Mouse (Mus musculus) right cerebral cortex, adult 2 months (tissue): ENCODE data around the gene Cxcr2.

Experiments used
- DNase-seq, 2 experiments: peaks; one replicate each; pipeline ENCODE4 v3.0.0; 2021 to 2022; ENCODE audit warnings: low spot score in 2 of 2

Cxcr2 gene

DNA sequence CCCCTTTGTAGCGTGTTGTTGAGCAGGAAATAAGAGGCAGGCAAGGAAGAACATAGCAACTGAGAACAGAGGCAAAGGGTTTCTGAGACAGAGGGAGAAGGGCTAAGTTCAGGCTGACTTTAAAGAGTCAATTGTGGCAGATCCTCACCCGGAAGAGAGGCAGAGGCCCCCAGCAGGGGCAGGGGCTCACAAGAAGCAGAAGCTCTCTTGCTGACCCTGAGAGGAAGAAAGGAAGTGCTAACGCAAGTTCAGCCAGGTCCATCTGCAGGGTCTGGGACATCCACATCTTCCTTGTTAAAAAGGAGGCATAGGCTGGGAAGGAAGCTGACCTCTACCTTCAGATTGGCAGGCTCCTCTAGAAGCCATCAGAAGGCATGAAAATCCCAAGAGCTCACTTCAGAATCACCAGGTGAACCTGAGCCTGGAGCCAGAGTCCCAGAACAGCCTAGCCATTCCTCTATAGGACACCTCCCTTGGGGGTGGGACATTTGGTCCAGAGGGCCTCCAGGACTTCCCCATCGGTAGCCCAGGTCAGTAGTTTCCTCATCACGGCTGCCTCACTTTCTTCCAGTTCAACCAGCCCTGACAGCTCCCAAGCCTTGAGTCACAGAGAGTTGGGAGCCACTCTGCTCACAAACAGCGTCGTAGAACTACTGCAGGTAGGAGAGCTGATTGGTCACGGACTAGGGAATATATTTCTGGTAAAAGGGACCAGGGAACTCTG lies at the start of gene Cxcr2:
TSS of gene Cxcr2 (plus strand) at position 529 of the 724 bp plus-strand sequence.
- no peak for DNase-seq

DNA sequence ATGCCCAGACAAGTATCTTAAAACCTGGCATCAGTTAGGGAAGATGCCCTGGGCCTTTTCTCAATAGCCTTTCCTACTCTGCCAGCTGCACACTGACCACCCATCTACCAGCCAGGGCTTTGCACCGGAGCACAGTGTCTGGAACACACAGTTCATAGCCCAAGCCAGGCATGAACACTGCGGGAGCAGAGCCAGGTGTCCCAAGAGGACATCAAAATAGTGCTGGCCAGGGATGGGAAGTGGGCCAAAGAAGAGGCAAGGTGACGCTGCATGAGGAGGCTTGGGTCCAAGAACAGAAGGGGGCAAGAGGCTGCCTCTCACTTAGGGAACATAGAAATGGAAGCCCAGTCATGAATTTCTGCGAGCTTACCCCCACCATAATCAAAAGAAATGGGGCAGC lies 48.1 kb upstream of the Cxcr2 start:
- DNase-seq, result no peak

DNA sequence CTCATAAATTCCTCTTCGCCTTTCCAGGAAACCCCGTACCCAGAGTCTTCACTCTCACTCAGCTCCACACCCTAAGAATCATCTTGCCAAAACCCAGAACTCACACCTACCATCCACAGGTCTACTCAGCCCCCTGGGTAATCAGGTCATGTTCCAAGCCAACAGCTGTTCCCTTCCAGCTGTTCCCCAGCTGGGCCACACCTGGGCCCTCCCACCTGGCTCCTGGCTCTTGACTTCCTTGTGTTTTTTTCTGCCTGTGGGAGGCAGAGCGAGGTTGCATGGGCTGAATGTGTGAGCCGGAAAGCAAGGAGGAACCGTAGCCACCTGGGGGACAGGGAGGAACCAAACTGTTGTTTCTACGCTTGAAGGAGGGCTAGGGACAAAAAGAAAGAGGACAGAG lies 47.6 kb upstream of the Cxcr2 start:
- DNase-seq, result no peak

DNA sequence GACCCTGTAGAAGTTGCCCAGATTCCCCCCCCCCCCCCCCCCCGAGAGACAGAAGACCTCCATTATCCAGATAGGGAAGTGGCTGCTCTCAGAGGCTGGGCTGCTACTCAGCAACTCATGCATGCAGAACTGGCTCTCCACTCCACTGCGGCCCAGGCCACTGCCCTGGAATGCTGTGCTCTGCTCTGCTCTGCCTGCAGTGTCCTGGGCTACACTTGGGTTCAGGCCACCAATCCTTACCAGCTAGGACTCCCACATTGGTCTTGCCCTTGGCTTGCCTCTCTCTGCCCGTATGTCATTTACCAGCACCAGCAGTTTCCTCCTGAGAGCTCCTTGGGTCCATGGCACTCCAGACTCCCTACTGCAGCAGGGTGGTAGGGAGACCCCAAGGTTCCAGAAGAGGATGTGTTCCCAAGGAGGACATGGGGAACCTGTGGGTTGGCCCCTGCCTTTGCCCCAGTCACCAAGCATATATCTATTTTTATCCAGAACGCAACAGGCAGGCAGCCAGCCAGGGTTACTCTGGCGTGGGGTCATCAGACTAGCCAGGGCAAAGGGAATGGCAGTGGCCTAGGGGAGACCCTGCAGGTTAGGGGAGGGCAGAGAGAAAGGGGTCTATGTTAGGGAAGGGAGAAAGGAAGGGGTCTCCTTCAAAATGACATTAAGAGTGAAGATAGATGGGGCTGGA lies 45.7 kb upstream of the Cxcr2 start:
- DNase-seq, result no peak

DNA sequence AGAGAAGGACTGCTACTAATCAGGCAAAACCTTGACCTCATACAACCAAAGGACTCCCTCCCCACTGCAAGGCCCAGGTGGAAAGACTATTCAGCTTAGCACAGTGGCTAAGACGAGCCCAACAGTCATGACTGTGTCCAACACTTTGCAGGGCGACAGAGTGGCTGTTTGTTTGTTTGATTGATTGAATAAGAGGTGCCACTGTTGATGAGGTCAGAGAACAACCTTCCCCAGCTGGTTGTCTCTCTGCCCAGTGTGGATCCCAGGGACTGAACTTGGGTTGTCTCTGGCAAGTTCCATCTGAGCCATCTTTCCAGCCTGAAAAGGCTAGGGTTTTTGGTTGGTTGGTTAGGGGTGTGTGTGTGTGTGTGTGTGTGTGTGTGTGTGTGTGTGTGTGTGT lies 44.1 kb upstream of the Cxcr2 start:
- no peak for DNase-seq

DNA sequence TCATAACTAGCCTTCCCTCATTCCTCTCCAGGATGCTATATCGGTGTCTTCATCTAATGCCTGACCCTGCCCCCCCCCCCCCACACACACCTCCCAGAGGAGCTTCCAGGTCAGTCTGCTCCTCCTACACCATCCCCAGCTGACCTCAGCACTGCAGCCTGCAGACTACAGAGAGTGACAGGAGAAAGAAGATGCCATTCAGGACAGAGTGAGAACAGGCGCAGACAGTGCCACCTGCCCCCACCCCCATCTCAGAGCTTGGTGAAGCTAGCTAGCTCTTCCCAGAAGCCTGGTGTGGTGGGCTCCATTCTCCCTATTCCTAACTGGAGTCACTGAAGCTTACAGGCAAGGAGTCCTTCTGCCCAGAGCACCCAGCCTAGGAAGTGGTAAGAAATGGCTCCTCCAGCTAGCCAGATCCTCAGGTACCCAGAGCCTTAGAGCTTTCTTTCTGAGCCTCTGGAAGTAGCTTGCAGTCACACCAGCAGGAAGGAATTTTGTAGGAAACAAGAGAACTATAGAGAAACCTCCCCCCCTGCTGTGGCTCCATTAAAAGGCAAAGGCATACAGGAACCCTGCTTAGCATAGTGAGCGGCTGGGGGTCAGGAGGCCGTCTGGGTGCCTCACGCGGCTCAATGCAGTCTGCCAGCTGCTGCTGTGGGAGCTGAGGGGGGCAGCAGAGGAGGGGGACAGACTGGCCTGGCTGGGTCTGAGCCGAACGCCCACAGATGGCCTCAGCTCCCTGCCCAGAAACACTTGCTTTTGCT lies 42.7 kb upstream of the Cxcr2 start:
- DNase-seq, result no peak

DNA sequence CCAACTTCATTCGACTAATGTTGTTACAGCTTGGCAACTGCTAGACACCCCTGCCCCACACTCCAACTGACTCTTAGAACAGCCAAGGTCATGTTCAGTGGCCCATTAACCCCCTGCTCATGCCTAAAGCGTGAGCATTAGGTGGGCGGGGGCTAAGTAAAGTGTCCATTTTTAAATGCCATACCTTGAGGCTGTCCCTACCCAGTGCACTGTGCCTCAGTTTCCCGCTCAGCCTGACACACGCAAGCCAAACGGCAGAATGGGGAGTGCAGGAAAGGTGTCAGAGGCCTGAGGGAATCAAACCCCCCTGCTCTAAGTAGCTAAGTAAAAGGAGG lies 42.1 kb upstream of the Cxcr2 start:
- DNase-seq, result no peak

DNA sequence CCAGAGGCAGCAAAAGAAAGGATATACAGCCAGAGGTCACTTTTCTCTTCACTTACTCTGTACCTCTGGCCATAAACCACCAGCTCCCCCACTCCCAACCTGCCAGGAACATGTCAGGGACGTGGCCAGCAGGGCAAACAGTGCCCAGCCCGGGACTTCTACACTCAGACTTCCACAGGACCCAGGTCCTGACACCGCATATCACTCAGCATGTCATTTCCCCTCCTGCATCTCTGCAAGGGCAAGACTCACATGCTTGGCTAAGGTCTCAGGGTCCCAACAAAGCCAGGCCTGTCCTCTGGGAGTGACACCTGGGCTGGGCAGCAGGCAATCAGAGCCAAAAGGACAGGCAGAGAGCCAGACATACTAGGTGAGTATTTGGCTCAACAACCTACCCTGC lies 40.7 kb upstream of the Cxcr2 start:
- DNase-seq, result no peak

DNA sequence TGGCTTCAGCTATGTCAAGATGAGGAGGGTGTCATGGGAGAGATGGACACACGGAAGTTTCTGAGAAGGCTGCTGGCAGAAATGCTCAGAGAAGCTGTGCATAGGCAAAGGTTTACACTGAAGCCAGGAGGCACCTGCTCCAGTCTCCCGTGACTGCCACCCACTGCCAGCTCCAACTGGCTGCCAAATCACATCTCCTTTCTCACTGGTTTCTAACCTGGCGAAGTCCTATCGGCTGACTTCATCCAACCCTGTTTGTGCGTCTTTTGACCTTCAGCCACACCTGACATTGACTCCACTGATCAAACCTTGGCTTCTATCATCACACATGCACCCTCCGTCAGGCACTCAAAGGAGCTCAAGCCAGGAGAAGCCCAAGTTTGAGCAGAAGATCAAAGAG lies 35.9 kb upstream of the Cxcr2 start:
- no peak for DNase-seq

DNA sequence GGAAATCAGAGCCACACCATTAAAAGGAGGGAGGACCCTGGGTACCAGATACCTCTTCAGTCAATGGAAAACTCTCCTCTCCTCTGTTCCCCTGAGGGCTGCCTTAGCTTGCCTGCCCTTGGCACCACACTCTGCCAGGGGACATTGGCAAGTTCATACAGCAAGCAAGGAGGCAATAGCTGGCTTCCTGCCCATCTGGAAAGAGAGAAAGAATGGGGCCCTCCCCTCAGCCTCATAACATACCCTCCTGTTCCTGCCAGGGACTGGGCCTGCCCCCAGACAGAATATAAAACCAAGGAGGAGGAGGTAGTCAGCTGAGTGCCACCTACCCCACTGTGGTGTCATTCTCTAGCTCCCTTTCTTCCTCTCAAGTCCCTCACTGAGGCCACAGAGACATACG lies 34.7 kb upstream of the Cxcr2 start:
- DNase-seq, result no peak

DNA sequence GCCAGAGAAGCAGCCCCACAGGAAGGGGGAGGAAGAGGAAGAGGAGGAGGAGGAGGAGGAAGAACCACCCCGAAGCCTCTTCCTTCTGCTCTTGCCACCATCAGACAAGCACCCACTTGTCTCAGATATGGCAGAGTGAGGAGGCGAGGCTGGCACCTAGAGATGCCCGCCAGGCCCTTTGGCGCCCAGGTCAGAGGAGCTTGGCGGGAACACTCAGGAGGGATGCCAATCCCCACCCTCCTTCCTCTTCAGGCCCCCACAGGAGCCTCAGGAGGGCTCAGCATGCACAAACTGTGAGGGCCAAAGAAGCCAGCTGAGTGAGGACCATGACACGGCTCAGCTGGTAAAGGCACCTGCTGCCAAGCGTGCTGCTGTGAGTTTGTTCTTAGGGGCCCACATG lies 32.7 kb upstream of the Cxcr2 start:
- no peak for DNase-seq

DNA sequence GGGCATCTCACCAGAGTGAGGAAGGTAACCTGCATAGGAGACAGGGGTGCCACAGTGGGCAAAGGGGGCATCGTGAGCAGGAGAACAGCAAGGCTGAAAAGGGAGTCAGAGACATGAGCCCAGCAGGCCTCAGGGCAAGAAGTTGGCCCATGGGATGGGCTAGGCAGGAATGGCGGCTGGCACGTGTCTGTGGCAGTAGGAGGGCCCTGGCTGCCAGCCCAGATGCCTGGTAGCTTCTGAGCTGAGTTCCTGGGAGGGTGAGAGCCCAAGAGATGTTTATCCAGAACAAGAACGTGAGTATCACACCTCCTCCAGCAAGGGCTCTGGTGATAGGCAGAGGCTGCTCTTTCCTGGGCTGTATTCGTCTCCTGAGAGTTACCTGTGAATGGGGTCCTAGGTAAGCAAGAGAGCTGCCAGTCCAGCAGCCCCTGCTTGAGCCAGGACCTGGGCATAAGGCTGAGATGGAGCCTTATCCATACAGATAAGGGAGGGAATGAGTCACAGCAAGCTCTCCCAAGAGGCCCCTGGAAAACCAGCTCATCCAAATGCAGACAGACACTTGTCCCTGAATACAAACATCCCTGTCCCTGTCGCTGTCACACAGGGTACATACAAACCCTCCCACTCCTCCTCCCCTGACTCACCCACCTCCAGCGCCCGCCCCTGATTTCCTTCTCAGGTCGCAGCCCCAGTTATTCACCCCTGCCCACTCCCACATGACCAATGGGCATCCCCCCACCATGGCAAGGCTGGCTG lies 31.8 kb upstream of the Cxcr2 start:
- peak; percentile 60 to 64 for DNase-seq

DNA sequence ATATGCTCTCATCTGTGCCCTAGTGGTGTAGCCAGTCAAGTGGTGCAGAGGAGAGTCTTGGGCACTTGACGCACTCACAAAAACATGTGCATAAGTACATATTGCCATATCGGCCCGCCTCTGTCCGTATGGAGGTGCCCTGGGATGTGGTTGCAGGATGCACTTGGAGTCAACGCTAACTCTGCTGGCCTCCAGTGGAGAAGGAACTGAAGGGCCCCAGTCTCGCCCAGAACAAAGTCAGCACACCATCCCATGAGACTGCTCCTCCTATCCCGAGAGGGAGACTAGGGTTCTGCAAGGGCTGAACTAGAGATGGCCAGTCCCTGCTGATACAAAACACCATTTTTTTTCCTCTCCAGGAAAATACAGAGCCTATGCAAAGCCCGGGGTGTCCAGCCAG lies 30.6 kb upstream of the Cxcr2 start:
- no peak for DNase-seq

DNA sequence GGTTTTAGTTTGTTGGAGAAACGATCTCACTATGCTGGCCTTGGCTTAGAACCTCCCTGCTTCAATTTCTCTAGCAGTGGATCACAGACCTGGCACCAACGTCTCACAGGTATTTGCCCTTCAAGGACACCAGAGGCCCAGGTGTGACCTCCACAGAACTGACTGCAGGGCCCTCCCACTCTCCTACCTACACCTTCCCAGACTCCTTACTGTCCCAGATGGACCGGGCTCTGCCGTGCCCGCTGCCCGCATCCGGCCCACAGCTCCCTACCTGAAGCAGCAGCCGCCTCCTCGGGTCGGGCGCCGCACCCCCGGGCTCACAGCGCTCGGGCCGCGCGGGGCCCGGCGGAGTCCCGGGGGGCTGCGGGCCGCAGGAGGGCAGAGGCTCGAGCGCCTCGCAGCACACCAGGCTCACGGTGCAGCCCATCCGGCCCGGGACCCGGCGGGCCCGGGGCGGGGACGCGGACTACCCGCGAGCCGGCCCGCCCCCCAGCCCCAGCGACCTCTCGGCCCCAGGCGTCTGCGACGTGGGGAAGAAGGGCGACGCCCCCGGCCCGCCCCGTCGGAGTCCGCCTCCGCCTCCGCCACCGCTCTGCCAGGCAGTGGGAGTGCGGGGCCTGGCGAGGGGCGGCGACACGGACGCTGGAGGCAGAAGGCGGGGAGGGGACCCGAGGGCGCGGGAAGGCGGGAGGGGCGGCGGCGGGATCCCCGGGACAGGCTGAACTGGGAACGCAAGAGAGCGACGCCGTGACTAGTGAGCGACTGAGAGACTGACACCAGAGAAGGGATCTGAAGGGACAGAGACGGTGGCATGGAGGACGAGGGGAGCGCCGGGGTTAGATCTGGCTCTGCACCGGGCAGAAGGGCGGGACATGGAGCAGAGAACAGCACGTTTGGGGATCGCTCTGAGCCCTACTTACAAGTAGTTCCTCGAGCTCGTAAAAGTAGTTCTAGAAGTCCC lies 29.5 kb upstream of the Cxcr2 start, which contains the start of gene Tns1:
TSS of gene Tns1 (minus strand) at position 429 of the 961 bp plus-strand sequence.
- DNase-seq, result no peak

DNA sequence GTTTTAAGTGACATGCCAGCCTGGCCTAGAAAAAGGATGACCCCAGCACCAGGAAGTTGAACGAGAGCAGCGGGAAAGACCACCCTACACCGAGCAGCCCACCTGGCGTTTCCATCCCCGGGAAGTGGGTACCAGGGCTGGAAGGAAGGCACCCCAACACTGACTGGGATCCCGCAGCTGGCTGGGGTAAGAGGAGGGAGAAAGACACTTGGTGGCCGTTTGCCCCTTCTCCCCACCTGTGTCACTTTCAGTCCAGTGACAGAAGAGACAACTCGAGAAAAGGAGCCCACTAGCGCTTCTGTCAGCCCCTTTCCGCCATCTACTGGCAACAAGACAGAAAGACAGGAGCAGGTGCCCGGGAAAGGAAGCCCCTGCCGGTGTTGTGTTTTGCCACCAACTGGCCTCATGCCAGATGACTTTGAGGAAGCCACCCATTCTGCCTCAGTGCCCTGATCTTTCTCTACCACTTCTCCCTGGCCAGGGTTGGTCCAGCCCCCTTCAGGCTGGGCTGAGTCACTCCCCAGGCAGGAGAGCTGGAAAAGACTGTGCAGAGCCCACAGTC lies 28.7 kb upstream of the Cxcr2 start, which contains the start of gene Rufy4:
TSS of gene Rufy4 (plus strand) at position 551 of the 562 bp plus-strand sequence.
- peak; percentile 61 to 71 for DNase-seq

DNA sequence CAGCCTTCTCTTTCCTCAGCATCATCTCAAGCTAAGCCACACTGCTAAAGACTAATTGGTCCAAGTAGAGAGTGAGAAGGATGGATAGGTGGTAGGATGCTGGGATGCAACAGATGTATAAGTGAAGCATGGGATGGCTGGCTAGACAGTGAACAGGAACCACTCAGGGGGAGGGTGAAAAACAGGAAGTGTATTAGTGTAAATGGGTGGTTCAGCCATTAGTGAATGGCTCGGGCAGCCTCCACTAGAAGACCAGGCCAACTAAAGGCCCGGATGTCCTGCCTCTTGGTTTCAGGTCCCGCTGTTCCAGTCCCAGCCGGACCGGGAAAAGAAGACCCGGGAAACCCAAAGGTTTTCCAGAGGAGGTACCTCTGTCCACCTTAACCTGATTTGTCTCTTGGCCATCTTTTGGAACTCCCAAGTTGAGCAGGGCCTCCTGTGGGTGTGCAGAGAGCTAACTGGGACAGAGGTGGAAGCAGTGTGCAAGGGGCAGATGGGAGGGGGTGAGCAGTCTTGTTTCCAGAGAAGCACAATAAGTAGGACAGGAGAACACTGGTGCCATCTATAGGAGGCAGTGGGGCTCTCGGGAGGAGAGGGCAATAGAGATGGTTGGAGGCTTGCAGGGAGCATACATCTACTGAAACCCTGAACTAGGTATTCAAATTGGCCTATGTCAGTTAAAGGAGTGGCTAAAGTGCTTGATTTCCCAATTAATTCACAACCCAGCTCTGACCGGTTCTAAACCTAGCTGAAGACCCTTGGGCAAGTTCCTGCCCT lies 22.7 kb upstream of the Cxcr2 start:
- no peak for DNase-seq

DNA sequence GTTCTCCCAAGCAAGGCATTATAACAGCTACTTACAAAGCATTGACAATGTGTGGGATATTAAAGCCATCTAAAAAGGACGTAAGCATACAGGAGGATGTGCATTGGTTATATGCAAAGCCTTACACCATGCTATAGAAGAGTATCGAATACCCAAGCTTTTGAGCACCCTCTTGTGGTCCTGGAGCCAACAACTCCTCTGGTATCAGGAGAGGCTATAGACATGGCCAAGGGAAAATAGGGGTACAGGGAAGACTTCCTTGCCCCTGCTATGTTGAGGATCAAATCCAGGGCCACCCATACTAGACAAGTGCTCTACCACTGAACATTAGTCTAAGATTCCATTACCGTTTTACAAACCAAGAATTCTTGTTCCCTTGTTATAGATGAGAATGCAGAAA lies 21.8 kb upstream of the Cxcr2 start:
- DNase-seq, result no peak

DNA sequence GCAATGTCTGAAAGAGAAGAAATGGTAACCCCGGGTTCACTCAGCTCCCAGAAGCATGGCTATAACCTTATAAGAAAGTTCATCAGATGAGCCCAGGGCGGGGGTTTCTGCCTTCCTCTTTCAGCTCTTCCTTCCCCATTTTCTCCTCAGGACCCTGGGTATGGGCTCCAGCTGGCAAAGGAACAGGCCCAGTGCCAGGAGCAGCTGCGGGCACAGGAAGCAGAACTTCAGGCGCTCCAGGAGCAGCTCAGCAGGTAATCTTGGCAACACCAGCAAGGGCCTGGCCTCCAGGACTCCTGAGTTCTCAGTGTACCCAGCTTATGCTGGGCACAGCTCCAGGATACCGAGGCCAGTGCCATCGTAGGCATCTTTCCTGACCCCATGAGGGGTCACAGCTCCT lies 19.8 kb upstream of the Cxcr2 start:
- DNase-seq, result no peak

DNA sequence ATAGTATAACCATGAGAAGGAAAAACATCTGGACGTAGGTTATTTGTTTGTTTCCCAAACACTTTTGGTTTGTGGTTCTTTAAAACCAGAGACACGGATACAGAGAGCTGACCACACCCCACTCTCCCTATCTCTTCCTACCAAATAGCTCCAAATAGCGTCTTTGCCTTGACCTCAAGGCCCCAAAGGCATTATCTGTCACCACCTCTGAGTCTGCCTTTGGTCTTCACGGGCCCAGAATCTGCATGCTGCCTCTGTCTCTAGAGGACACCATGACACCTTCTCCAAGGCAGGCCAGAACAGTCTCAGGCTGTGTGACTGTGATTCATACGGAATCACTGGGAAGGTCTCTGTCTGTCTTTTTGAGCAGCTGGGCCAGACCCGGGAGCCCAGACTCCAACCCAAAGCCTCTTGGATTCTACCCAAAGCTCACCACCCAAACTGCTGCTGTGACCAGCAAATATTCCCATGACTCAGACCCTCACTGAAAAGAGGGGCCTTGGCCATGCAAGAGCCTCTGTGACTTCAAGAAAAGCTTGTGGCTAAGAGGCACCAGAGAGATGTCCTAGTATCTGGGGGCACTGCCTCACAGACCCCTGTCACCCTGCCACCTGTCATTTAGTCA lies 18.4 kb upstream of the Cxcr2 start:
- DNase-seq, result no peak
